Mouse (Mus musculus): Measurements from ENCODE around the gene Acap1. TPM values are rescaled to one million over a fixed set of nuclear protein-coding genes. Genes with fewer than 3 reads are reported as not detected.

Acap1 gene
- polyA plus RNA-seq, 1 experiment from 2014 or later, result 5.1 TPM

DNA sequence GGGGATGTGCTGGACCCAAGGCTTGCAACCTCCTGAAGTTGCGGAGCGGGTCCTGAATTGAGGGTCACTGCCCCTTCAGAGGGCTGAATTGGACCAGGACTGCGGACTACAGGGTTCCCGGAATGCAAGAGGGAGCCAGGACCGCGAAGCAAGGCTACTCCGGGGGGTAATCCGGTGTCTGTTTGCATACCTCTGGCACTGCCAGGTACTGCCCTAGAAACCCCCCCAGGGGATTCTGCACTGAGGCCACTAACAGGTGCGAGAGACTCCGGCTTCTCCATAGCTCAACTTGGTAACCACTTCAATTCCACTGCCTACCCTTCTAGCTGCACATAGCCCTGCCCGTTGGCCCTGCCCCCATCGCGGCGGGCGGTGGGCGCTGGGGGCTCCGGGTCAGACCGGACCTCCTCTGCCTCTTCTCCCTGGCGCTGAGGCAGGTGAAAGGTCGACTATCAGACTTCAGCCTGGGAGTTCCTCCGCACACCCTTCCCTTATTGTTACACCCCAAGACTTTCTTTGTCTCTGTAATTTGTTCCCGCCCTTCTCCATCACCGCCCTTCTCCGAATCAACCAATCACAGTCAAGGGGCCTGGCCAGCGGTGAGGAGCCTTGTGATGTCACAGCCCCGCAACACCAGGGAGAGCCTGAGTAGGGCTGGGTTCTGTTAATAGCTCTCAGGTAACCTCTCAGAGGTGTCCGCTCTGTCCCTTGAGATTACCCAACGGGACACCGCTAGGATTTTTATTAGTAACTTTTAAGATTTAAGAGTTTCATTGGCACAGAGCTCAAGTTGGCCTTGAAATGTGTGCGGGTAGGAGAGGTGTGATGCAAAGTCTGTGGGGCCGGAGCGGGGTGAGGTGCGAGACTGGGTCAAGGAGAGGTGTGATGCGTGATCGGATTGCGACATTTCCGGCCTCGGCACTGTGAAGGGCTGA is 5.4 kb upstream of the Acap1 start, which contains the start of the genes 2810408A11Rik and Neurl4:
2810408A11Rik (minus strand) TSS at position 517 of the 935 bp plus-strand sequence.
Neurl4 (plus strand) TSS at position 602 of the 935 bp plus-strand sequence.
- peak within 1 kb of the TSS; percentile 99 for H3K27ac ChIP-seq (ENCODE audit: low read length)
- 0% methylated on average over 38 of the region's 38 CpGs for WGBS

DNA sequence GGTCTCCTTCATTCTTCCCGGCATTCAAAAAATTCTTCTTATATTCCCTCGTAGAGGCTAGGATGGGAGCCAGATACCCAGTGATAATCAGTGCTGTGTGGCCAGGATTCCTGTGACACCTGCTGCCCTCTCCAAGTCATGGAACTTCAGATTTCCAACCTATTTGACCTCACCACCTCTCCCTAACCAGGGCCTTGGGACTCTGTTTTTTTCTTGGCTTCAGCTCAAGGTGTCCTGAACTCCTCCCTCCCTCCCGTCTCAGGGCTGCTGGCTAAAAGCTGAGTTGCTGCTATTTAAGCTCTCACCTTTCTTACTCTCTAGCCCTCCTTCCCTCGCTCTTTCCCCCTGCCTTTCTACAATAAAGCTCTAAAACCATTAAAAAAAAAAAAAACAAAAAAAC is 4.5 kb upstream of the Acap1 start:
- 25% methylated on average over 4 of the region's 4 CpGs for WGBS
- H3K27ac ChIP-seq (ENCODE audit: low read length), result no peak overlapping the region

More for the DNA sequence above, 5.4 kb upstream of the Acap1 start, which contains the start of the genes 2810408A11Rik and Neurl4:
- ATAC-seq (ENCODE audit: insufficient read depth, low FRiP score), result peak; percentile 95
- Histone ChIP-seq H3K36me3 (ENCODE audit: control insufficient read depth, insufficient read depth, low read length) (peaks cover 6% of the 10 kb centered on the region; the same call in 1 of the 2 replicates), H3K27me3 (ENCODE audit: control insufficient read depth, insufficient read depth, low read length) (no peaks in the 10 kb centered on the region), H3K9me3 (replicated peaks; ENCODE audit: control insufficient read depth, low read length) (no peaks in the 10 kb centered on the region), H3K9ac (ENCODE audit: low read length) (peak within 1 kb of the TSS; percentile 92), H3K4me1 (ENCODE audit: control insufficient read depth, insufficient read depth, low read length) (peaks cover 20% of the 10 kb centered on the region), H3K4me2 (ENCODE audit: low read depth, low read length) (peak within 1 kb of the TSS; percentile 97), H3K4me3 (replicated peaks; ENCODE audit: low read length) (peak within 1 kb of the TSS; percentile 88)

DNA sequence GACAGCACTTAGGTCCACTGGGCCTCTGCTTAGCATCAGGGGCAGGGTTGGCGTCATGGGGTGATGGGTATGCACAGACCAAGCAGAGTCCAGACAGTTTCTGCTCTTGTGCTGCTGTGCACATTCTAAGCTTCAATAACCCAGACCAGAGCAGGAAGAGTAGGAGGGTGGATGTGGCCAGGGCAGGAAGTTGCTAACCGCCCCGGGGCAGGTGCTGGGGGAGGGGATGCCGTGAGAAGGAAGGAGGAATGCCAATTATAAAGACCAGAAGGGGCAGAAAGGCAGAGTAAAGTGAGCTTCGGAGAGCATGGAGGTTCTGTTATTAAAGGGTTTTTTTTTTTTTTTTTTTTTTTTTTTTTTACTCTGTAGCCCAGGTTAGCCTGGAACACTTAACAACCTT is 668 bp downstream of the Acap1 start:
- no peak overlapping the region for H3K4me3 ChIP-seq (replicated peaks; ENCODE audit: low read length)
- H3K9ac ChIP-seq (ENCODE audit: low read length), result no peak overlapping the region
- WGBS, result 77% methylated on average over 5 of the region's 5 CpGs
- no peak overlapping the region for H3K4me2 ChIP-seq (ENCODE audit: low read depth, low read length)
- no peaks in the 10 kb centered on the region for H3K27me3 ChIP-seq (ENCODE audit: control insufficient read depth, insufficient read depth, low read length)
- ATAC-seq (ENCODE audit: insufficient read depth, low FRiP score), result no peak
- H3K4me1 ChIP-seq (ENCODE audit: control insufficient read depth, insufficient read depth, low read length), result peaks cover 4% of the 10 kb centered on the region; the same call in 1 of the 2 replicates
- H3K9me3 ChIP-seq (replicated peaks; ENCODE audit: control insufficient read depth, low read length), result no peaks in the 10 kb centered on the region
- no peaks in the 10 kb centered on the region for H3K36me3 ChIP-seq (ENCODE audit: control insufficient read depth, insufficient read depth, low read length)
- no peak overlapping the region for H3K27ac ChIP-seq (ENCODE audit: low read length)

More for the DNA sequence above, 4.5 kb upstream of the Acap1 start:
- peaks cover 20% of the 10 kb centered on the region for H3K4me1 ChIP-seq (ENCODE audit: control insufficient read depth, insufficient read depth, low read length)
- H3K4me2 ChIP-seq (ENCODE audit: low read depth, low read length), result peak overlapping the region; percentile 97
- H3K36me3 ChIP-seq (ENCODE audit: control insufficient read depth, insufficient read depth, low read length), result peaks cover 4% of the 10 kb centered on the region; the same call in 1 of the 2 replicates
- no peaks in the 10 kb centered on the region for H3K9me3 ChIP-seq (replicated peaks; ENCODE audit: control insufficient read depth, low read length)
- no peaks in the 10 kb centered on the region for H3K27me3 ChIP-seq (ENCODE audit: control insufficient read depth, insufficient read depth, low read length)
- peak overlapping the region; percentile 51 for H3K9ac ChIP-seq (ENCODE audit: low read length)
- peak overlapping the region; percentile 88 for H3K4me3 ChIP-seq (replicated peaks; ENCODE audit: low read length)
- no peak for ATAC-seq (ENCODE audit: insufficient read depth, low FRiP score)

DNA sequence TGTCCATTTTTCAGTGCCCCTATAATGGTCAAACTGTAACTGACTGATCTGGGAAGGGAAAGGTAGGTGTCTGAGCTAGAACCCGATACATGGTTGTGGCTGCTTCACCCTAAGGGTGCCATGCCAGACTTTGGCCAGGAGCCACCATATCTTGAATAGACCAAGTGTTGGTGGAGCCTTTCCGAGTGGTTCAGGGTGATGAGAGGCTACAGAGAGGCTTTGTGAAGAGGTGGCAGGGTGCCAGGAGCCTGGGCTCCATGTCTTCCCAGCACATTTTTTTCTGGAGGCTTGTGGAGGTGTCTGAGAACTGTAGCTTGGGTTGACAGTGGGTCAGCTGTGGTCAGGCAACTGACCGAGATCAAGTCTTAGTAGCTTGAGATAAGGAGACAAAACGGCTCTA is 3.9 kb downstream of the Acap1 start:
- Histone ChIP-seq H3K27ac (ENCODE audit: low read length) (no peak overlapping the region), H3K9ac (ENCODE audit: low read length) (no peak overlapping the region), H3K9me3 (replicated peaks; ENCODE audit: control insufficient read depth, low read length) (no peaks in the 10 kb centered on the region), H3K4me3 (replicated peaks; ENCODE audit: low read length) (no peak overlapping the region), H3K4me1 (ENCODE audit: control insufficient read depth, insufficient read depth, low read length) (0 out of 2 replicates have a peak, but pooled peaks cover 4% of the 10 kb centered on the region), H3K36me3 (ENCODE audit: control insufficient read depth, insufficient read depth, low read length) (no peaks in the 10 kb centered on the region), H3K4me2 (ENCODE audit: low read depth, low read length) (no peak overlapping the region), H3K27me3 (ENCODE audit: control insufficient read depth, insufficient read depth, low read length) (no peaks in the 10 kb centered on the region)
- ATAC-seq (ENCODE audit: insufficient read depth, low FRiP score), result no peak
- WGBS, result 60% methylated on average over 4 of the region's 4 CpGs

DNA sequence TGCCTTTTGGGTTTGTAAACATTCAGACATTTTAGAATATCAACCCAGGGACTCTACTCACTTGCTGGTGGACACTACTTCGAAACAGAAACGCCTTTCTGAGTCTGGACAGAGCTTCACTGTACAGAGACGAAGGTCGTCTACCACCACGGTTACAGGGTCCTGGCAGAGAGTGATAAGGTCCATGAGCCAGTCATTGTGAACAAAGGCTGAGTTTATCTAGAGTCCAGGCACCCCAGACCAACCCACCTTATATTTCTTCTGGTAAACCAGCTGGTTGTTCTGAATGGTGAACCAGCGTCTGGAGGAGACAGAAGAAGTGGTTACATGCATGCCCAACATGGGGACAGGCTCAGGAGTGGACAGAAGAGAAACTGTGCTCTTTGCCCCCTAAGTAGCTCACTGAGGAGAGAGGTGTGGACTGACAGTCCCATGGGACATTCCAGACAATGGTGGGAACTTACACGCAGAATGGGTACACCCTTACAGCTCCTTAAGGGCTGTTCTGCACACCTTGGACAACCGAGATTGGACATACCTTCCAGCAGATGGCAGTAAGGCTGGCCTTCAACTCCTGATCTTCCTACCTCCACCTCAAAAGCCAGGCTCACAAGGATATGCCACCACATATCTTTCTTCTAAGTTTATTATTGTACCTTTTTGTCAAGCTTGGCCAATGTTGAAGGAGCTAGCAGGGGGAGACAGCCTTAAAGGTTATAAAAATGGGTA is 8.3 kb downstream of the Acap1 start:
- no peak for ATAC-seq (ENCODE audit: insufficient read depth, low FRiP score)
- WGBS, result 50% methylated on average over 8 of the region's 8 CpGs
- no peaks in the 10 kb centered on the region for H3K27me3 ChIP-seq (ENCODE audit: control insufficient read depth, insufficient read depth, low read length)
- H3K4me3 ChIP-seq (replicated peaks; ENCODE audit: low read length), result no peak overlapping the region
- H3K4me1 ChIP-seq (ENCODE audit: control insufficient read depth, insufficient read depth, low read length), result peaks cover 4% of the 10 kb centered on the region; the same call in 1 of the 2 replicates
- H3K27ac ChIP-seq (ENCODE audit: low read length), result no peak overlapping the region
- H3K36me3 ChIP-seq (ENCODE audit: control insufficient read depth, insufficient read depth, low read length), result no peaks in the 10 kb centered on the region
- H3K4me2 ChIP-seq (ENCODE audit: low read depth, low read length), result no peak overlapping the region
- H3K9me3 ChIP-seq (replicated peaks; ENCODE audit: control insufficient read depth, low read length), result no peaks in the 10 kb centered on the region
- no peak overlapping the region for H3K9ac ChIP-seq (ENCODE audit: low read length)

DNA sequence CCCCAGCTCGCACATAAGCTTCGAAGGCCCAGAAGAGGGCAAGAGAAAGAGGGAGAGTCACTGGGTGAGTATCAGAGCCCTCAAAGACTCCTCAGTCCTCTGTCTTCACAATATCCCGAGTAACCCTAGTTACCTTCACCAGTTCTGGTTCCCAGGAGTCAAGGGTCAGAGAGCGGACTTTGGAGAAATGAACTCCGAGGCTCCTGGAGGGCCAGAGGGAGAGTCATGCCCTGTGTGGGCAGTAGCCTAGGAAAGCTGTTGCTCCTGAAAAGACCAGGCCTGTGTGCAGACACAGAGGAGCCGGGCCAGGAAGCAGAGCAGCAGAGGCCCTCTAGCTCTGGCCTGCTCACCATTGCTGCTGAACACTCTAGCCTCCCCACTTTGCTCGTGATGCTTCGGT is 10.7 kb downstream of the Acap1 start:
- no peak for ATAC-seq (ENCODE audit: insufficient read depth, low FRiP score)
- peak overlapping the region; percentile 25 for H3K4me2 ChIP-seq (ENCODE audit: low read depth, low read length)
- peak overlapping the region; percentile 37 for H3K27ac ChIP-seq (ENCODE audit: low read length)
- H3K4me1 ChIP-seq (ENCODE audit: control insufficient read depth, insufficient read depth, low read length), result peaks cover 17% of the 10 kb centered on the region
- H3K36me3 ChIP-seq (ENCODE audit: control insufficient read depth, insufficient read depth, low read length), result no peaks in the 10 kb centered on the region
- H3K4me3 ChIP-seq (replicated peaks; ENCODE audit: low read length), result no peak overlapping the region
- H3K9me3 ChIP-seq (replicated peaks; ENCODE audit: control insufficient read depth, low read length), result no peaks in the 10 kb centered on the region
- H3K27me3 ChIP-seq (ENCODE audit: control insufficient read depth, insufficient read depth, low read length), result no peaks in the 10 kb centered on the region
- H3K9ac ChIP-seq (ENCODE audit: low read length), result 0 out of 2 replicates have a peak overlapping the region, but pooled peaks have one; percentile 16
- WGBS, result 69% methylated on average over 8 of the region's 8 CpGs

DNA sequence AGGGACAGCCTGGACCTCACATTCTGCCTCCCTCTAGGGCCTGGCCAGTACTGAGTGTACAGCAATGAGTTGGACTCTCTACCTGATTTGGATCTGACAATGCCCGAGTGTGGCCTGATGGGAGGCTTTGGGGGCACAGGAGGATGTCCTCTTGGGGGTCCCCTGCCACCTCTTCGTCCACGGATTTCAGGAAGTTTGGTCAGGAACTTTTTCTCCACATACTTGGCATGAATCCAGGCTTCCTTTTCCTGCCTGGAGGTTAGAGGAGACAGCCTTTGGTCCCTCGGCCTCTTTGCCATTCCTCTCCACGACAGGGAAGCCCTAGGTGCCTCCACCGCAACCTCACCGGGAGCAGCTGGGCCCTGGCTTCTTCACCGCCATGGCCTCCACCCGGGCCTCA is 11.1 kb downstream of the Acap1 start:
- WGBS, result 68% methylated on average over 9 of the region's 9 CpGs
- Histone ChIP-seq H3K4me2 (ENCODE audit: low read depth, low read length) (peak overlapping the region; percentile 25; the same call in 1 of the 2 replicates), H3K9me3 (replicated peaks; ENCODE audit: control insufficient read depth, low read length) (no peaks in the 10 kb centered on the region), H3K36me3 (ENCODE audit: control insufficient read depth, insufficient read depth, low read length) (no peaks in the 10 kb centered on the region), H3K4me3 (replicated peaks; ENCODE audit: low read length) (no peak overlapping the region), H3K27ac (ENCODE audit: low read length) (peak overlapping the region; percentile 37), H3K27me3 (ENCODE audit: control insufficient read depth, insufficient read depth, low read length) (no peaks in the 10 kb centered on the region), H3K4me1 (ENCODE audit: control insufficient read depth, insufficient read depth, low read length) (peaks cover 21% of the 10 kb centered on the region), H3K9ac (ENCODE audit: low read length) (0 out of 2 replicates have a peak overlapping the region, but pooled peaks have one; percentile 16)
- ATAC-seq (ENCODE audit: insufficient read depth, low FRiP score), result no peak

DNA sequence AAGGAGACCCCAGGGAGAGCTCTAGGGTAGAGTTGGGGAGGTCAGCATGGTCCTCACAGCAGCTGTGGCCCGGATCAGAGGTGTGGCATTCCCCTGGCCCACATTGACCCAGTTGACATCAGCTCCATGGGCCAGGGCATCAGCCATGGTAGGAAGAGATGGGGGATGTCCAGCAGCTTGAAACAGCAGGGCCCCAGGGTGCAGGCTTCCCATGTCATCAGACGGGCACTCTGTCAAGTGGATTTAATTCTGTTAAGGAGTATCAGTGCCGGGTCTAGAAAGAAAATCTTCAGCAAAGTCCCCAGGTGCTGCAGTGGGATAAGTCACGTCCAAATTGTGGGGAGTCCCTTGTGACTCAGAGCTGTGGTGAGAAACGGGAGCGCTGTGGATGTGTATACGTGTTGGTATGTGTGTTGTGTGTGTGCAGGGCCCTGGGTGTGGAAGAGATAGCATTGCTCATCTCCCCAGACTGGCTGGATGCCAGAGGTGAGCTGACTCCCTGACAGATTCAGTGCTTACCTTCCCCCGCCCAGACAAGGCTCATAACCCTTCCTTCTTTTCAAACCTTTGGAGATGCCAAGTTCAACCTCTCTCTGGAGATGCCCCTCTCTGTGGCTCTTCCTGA is 11.7 kb downstream of the Acap1 start:
- Histone ChIP-seq H3K9ac (ENCODE audit: low read length) (no peak overlapping the region), H3K4me1 (ENCODE audit: control insufficient read depth, insufficient read depth, low read length) (peaks cover 27% of the 10 kb centered on the region), H3K4me2 (ENCODE audit: low read depth, low read length) (no peak overlapping the region), H3K9me3 (replicated peaks; ENCODE audit: control insufficient read depth, low read length) (no peaks in the 10 kb centered on the region), H3K27me3 (ENCODE audit: control insufficient read depth, insufficient read depth, low read length) (no peaks in the 10 kb centered on the region), H3K4me3 (replicated peaks; ENCODE audit: low read length) (no peak overlapping the region), H3K36me3 (ENCODE audit: control insufficient read depth, insufficient read depth, low read length) (no peaks in the 10 kb centered on the region), H3K27ac (ENCODE audit: low read length) (peak overlapping the region; percentile 57)
- WGBS, result 79% methylated on average over 8 of the region's 8 CpGs
- no peak for ATAC-seq (ENCODE audit: insufficient read depth, low FRiP score)
